In genomic region chr10:80156002-80156751, GRCm38 (mm10) we compare ENCODE assay signal across 8 mouse cellular contexts. TPM values are rescaled to one million over a fixed set of nuclear protein-coding genes. Genes with fewer than 3 reads are reported as not detected.
A peak's percentile ranks its signal among the peaks of the same experiment; 100 is the strongest.
DNase-seq lines count a peak whose midpoint lies in the region; ATAC-seq lines count a peak whose summit lies in the region.

No protein-coding gene starts in this region.

- WGBS in lung, embryonic 15.5 days, result 74% methylated on average over 29 of the region's 29 CpGs
- WGBS in embryonic facial prominence, embryonic 15.5 days, result 77% methylated on average over 29 of the region's 29 CpGs
- WGBS in intestine, embryonic 16.5 days, result 80% methylated on average over 29 of the region's 29 CpGs
- WGBS in neural tube, embryonic 15.5 days, result 91% methylated on average over 29 of the region's 29 CpGs

- no peaks in the 10 kb centered on the region for H3K9me3 ChIP-seq in lung, embryonic 15.5 days
- H3K9me3 ChIP-seq in embryonic facial prominence, embryonic 15.5 days (replicated peaks), result no peaks in the 10 kb centered on the region
- no peaks in the 10 kb centered on the region for H3K9me3 ChIP-seq in intestine, embryonic 16.5 days (ENCODE audit: control insufficient read depth, low read length)
- no peaks in the 10 kb centered on the region for H3K9me3 ChIP-seq in neural tube, embryonic 15.5 days (replicated peaks)

- peak overlapping the region; percentile 99 for H3K27ac ChIP-seq in lung, embryonic 15.5 days
- H3K27ac ChIP-seq in embryonic facial prominence, embryonic 15.5 days (replicated peaks), result peak overlapping the region; percentile 98
- H3K27ac ChIP-seq in intestine, embryonic 16.5 days (ENCODE audit: low read length), result peak overlapping the region; percentile 69
- peak overlapping the region; percentile 52 for H3K27ac ChIP-seq in neural tube, embryonic 15.5 days (replicated peaks)

- H3K9ac ChIP-seq in lung, embryonic 15.5 days, result no peak overlapping the region
- no peak overlapping the region for H3K9ac ChIP-seq in embryonic facial prominence, embryonic 15.5 days
- no peak overlapping the region for H3K9ac ChIP-seq in intestine, embryonic 16.5 days (ENCODE audit: low read depth, low read length)
- H3K9ac ChIP-seq in neural tube, embryonic 15.5 days (replicated peaks), result no peak overlapping the region

- peaks cover 91% of the 10 kb centered on the region for H3K4me1 ChIP-seq in lung, embryonic 15.5 days
- H3K4me1 ChIP-seq in embryonic facial prominence, embryonic 15.5 days, result peaks cover 93% of the 10 kb centered on the region
- peaks cover 87% of the 10 kb centered on the region for H3K4me1 ChIP-seq in intestine, embryonic 16.5 days (ENCODE audit: control insufficient read depth, insufficient read depth, low read length)
- peaks cover 87% of the 10 kb centered on the region for H3K4me1 ChIP-seq in neural tube, embryonic 15.5 days

- H3K4me2 ChIP-seq in lung, embryonic 15.5 days, result peak overlapping the region; percentile 0; the same call in 1 of the 2 replicates
- no peak overlapping the region for H3K4me2 ChIP-seq in embryonic facial prominence, embryonic 15.5 days (replicated peaks)
- no peak overlapping the region for H3K4me2 ChIP-seq in intestine, embryonic 16.5 days (ENCODE audit: low read depth, low read length)
- no peak overlapping the region for H3K4me2 ChIP-seq in neural tube, embryonic 15.5 days

- H3K36me3 ChIP-seq in lung, embryonic 15.5 days, result peaks cover 55% of the 10 kb centered on the region
- H3K36me3 ChIP-seq in embryonic facial prominence, embryonic 15.5 days, result peaks cover 55% of the 10 kb centered on the region
- H3K36me3 ChIP-seq in intestine, embryonic 16.5 days (ENCODE audit: control insufficient read depth, insufficient read depth, low read length), result peaks cover 29% of the 10 kb centered on the region
- H3K36me3 ChIP-seq in neural tube, embryonic 15.5 days, result peaks cover 56% of the 10 kb centered on the region

- no peaks in the 10 kb centered on the region for H3K27me3 ChIP-seq in lung, embryonic 15.5 days
- no peaks in the 10 kb centered on the region for H3K27me3 ChIP-seq in embryonic facial prominence, embryonic 15.5 days
- H3K27me3 ChIP-seq in intestine, embryonic 16.5 days (replicated peaks; ENCODE audit: control insufficient read depth, insufficient read depth, low read length), result no peaks in the 10 kb centered on the region
- H3K27me3 ChIP-seq in neural tube, embryonic 15.5 days (replicated peaks), result no peaks in the 10 kb centered on the region

- DNase-seq in lung, postnatal 14 days, result no peak
- no peak for DNase-seq in urinary bladder, adult 18-20 months (ENCODE audit: low spot score in 2 of 2)
- no peak for DNase-seq in right cerebral cortex, postnatal 25 days
- no peak for DNase-seq in layer of hippocampus, postnatal 14 days (ENCODE audit: low spot score in 2 of 2)

- no peak for ATAC-seq in lung, embryonic 15.5 days (ENCODE audit: borderline replicate concordance, extremely low read depth, low FRiP score, low TSS enrichment)
- no peak for ATAC-seq in embryonic facial prominence, embryonic 15.5 days (ENCODE audit: insufficient number of reproducible peaks, low FRiP score, low TSS enrichment, low read depth)
- ATAC-seq in intestine, embryonic 16.5 days, result no peak
- ATAC-seq in neural tube, embryonic 15.5 days (ENCODE audit: low FRiP score), result no peak

- no peak overlapping the region for H3K4me3 ChIP-seq in lung, embryonic 15.5 days
- H3K4me3 ChIP-seq in embryonic facial prominence, embryonic 15.5 days (replicated peaks), result no peak overlapping the region
- H3K4me3 ChIP-seq in intestine, embryonic 16.5 days (ENCODE audit: low read length), result no peak overlapping the region
- H3K4me3 ChIP-seq in neural tube, embryonic 15.5 days (replicated peaks), result no peak overlapping the region

RNA-seq across cellular contexts. Expression of gene Midn, which starts 8.1 kb away (rescaled TPM):
- polyA plus RNA-seq in lung, embryonic 15.5 days (2015; fragmentation: Nextera tagmentation; extraction: Ambion mirVana), result 17.5 and 18.6 TPM in 2 replicates
- 18.3 and 20.4 TPM in 2 replicates for polyA plus RNA-seq in embryonic facial prominence, embryonic 15.5 days (2015; fragmentation: Nextera tagmentation; extraction: Ambion mirVana)
- polyA plus RNA-seq in intestine, embryonic 16.5 days (2015; fragmentation: Nextera tagmentation; extraction: Ambion mirVana), result 8.8 and 10.3 TPM in 2 replicates
- 19.4 and 20.5 TPM in 2 replicates for polyA plus RNA-seq in neural tube, embryonic 15.5 days (2015; fragmentation: Nextera tagmentation; extraction: Ambion mirVana)
- total RNA-seq in layer of hippocampus, postnatal 14 days (2021), result 10 to 100 TPM; 90.9 to 100.0 TPM

RNA-seq across cellular contexts. Expression of gene Cirbp, which starts 9.6 kb away (rescaled TPM):
- 94.6 and 95.1 TPM in 2 replicates for polyA plus RNA-seq in lung, embryonic 15.5 days (2015; fragmentation: Nextera tagmentation; extraction: Ambion mirVana)
- 102 and 116 TPM in 2 replicates for polyA plus RNA-seq in embryonic facial prominence, embryonic 15.5 days (2015; fragmentation: Nextera tagmentation; extraction: Ambion mirVana)
- polyA plus RNA-seq in intestine, embryonic 16.5 days (2015; fragmentation: Nextera tagmentation; extraction: Ambion mirVana), result 53.2 and 62.6 TPM in 2 replicates
- polyA plus RNA-seq in neural tube, embryonic 15.5 days (2015; fragmentation: Nextera tagmentation; extraction: Ambion mirVana), result 284 and 345 TPM in 2 replicates
- 100 to 1,000 TPM in 1 of 2 experiments, 10 to 100 TPM in 1; 93.5 to 126 TPM for total RNA-seq in layer of hippocampus, postnatal 14 days (2021)

RNA-seq across cellular contexts. Expression of gene Cbarp, which starts 15.5 kb away (rescaled TPM):
- 3.9 and 5.0 TPM in 2 replicates for polyA plus RNA-seq in lung, embryonic 15.5 days (2015; fragmentation: Nextera tagmentation; extraction: Ambion mirVana)
- polyA plus RNA-seq in embryonic facial prominence, embryonic 15.5 days (2015; fragmentation: Nextera tagmentation; extraction: Ambion mirVana), result 9.3 and 10.9 TPM in 2 replicates
- polyA plus RNA-seq in intestine, embryonic 16.5 days (2015; fragmentation: Nextera tagmentation; extraction: Ambion mirVana), result 5.1 TPM in 2 replicates
- 91.9 and 93.0 TPM in 2 replicates for polyA plus RNA-seq in neural tube, embryonic 15.5 days (2015; fragmentation: Nextera tagmentation; extraction: Ambion mirVana)
- 100 to 1,000 TPM; 401 to 436 TPM for total RNA-seq in layer of hippocampus, postnatal 14 days (2021)

RNA-seq across cellular contexts. Expression of gene 1600002K03Rik, which starts 16.6 kb away (rescaled TPM):
- polyA plus RNA-seq in lung, embryonic 15.5 days (2015; fragmentation: Nextera tagmentation; extraction: Ambion mirVana), result 11.6 and 14.7 TPM in 2 replicates
- polyA plus RNA-seq in embryonic facial prominence, embryonic 15.5 days (2015; fragmentation: Nextera tagmentation; extraction: Ambion mirVana), result 12.0 and 13.6 TPM in 2 replicates
- 23.6 TPM in 2 replicates for polyA plus RNA-seq in intestine, embryonic 16.5 days (2015; fragmentation: Nextera tagmentation; extraction: Ambion mirVana)
- polyA plus RNA-seq in neural tube, embryonic 15.5 days (2015; fragmentation: Nextera tagmentation; extraction: Ambion mirVana), result 13.5 and 14.3 TPM in 2 replicates
- 1 to 10 TPM; 5.1 to 5.2 TPM for total RNA-seq in layer of hippocampus, postnatal 14 days (2021)

RNA-seq across cellular contexts. Expression of gene Atp5d, which starts 17.7 kb away (rescaled TPM):
- polyA plus RNA-seq in lung, embryonic 15.5 days (2015; fragmentation: Nextera tagmentation; extraction: Ambion mirVana), result 521 and 541 TPM in 2 replicates
- polyA plus RNA-seq in embryonic facial prominence, embryonic 15.5 days (2015; fragmentation: Nextera tagmentation; extraction: Ambion mirVana), result 516 and 519 TPM in 2 replicates
- polyA plus RNA-seq in intestine, embryonic 16.5 days (2015; fragmentation: Nextera tagmentation; extraction: Ambion mirVana), result 846 and 854 TPM in 2 replicates
- polyA plus RNA-seq in neural tube, embryonic 15.5 days (2015; fragmentation: Nextera tagmentation; extraction: Ambion mirVana), result 553 and 558 TPM in 2 replicates
- total RNA-seq in layer of hippocampus, postnatal 14 days (2021), result 100 to 1,000 TPM; 397 to 417 TPM
